Mouse (Mus musculus) liver, embryonic 14.5 days (tissue): ENCODE measurements at regions not wholly inside any gene's neighbourhood (a gene's known extent, or its start where the extent isn't known, plus 50 kb on each side); places are given as distances from the start of the nearest gene placed in this dataset.

Experiments used
- ATAC-seq: fragments of 200-750 bp; cut with Nextera tagmentation; 2 replicates; pipeline ENCODE4 v1.8.0; 2017; ENCODE audit warnings: moderate number of reproducible peaks, mild to moderate bottlenecking, moderate library complexity; ENCODE audit not compliant: insufficient read depth
- DNase-seq, 3 experiments: peaks; one replicate each; pipeline ENCODE4 v3.0.0-alpha.2; 2012 to 2013; ENCODE audit warnings: low read depth in 3 of 3, low spot score in 3 of 3
- H3K27ac ChIP-seq: fragments of 300-500 bp; sonication (generic); 2 replicates; pipeline ENCODE4 v1.5.1; 2014; ENCODE audit warnings: moderate library complexity, mild to moderate bottlenecking, control low read depth, inconsistent platforms
- H3K27me3 ChIP-seq: fragments of 300-500 bp; sonication (generic); 2 replicates; pipeline ENCODE4 v1.6.1; 2014; ENCODE audit warnings: mild to moderate bottlenecking, low read length, moderate library complexity; ENCODE audit not compliant: control insufficient read depth, insufficient read depth
- H3K36me3 ChIP-seq: fragments of 300-500 bp; sonication (generic); replicated peaks from 2 replicates; pipeline ENCODE4 v1.6.1; 2014; ENCODE audit warnings: low read depth; ENCODE audit not compliant: control insufficient read depth, insufficient read depth
- H3K4me1 ChIP-seq, 2 experiments: fragments of 200-500 bp in 1 of 2; fragments of 300-500 bp in 1 of 2; sonication (generic) in 1 of 2; replicated peaks; 2 replicates each; pipeline ENCODE4 v1.6.1; 2012 to 2014; ENCODE audit warnings: antibody characterized with exemption in 1 of 2, inconsistent platforms in 1 of 2, low read length in 1 of 2; ENCODE audit not compliant: control insufficient read depth in 2 of 2, insufficient read depth in 2 of 2
- H3K4me2 ChIP-seq: fragments of 300-500 bp; sonication (generic); 2 replicates; pipeline ENCODE4 v1.6.1; 2014; ENCODE audit warnings: low read depth, mild to moderate bottlenecking, control low read depth, moderate library complexity
- H3K4me3 ChIP-seq, 2 experiments: fragments of 200-500 bp in 1 of 2; fragments of 300-500 bp in 1 of 2; sonication (generic) in 1 of 2; 2 replicates each; pipeline ENCODE4 v1.5.1; 2012 to 2014; ENCODE audit warnings: low read depth in 2 of 2, low read length in 2 of 2, mild to moderate bottlenecking in 2 of 2, control low read depth in 1 of 2, inconsistent platforms in 1 of 2, moderate library complexity in 1 of 2; ENCODE audit not compliant: insufficient read depth in 1 of 2
- H3K9ac ChIP-seq: fragments of 300-500 bp; sonication (generic); replicated peaks from 2 replicates; pipeline ENCODE4 v1.6.1; 2014; ENCODE audit warnings: mild to moderate bottlenecking, control low read depth, moderate library complexity
- H3K9me3 ChIP-seq: fragments of 300-500 bp; sonication (generic); 2 replicates; pipeline ENCODE4 v1.6.1; 2016; ENCODE audit warnings: low read length, mixed read lengths; ENCODE audit not compliant: control insufficient read depth
- CTCF ChIP-seq: IDR thresholded peaks from 2 replicates; pipeline ENCODE4 v1.5.1; 2016; ENCODE audit warnings: antibody characterized with exemption, low read depth, control low read depth
- EP300 ChIP-seq: IDR thresholded peaks from 2 replicates; pipeline ENCODE4 v1.6.1; 2016; ENCODE audit warnings: antibody characterized with exemption, low read depth
- WGBS: fragments of 180-500 bp; shearing (Covaris S2); extraction: QIAGEN DNeasy Blood & Tissue Kit; methylation state at CpG from one replicate; pipeline ENCODE4 v1.1.7; 2014; ENCODE audit not compliant: insufficient replicate concordance; 5-methylcytosine and 5-hydroxymethylcytosine counted together

DNA sequence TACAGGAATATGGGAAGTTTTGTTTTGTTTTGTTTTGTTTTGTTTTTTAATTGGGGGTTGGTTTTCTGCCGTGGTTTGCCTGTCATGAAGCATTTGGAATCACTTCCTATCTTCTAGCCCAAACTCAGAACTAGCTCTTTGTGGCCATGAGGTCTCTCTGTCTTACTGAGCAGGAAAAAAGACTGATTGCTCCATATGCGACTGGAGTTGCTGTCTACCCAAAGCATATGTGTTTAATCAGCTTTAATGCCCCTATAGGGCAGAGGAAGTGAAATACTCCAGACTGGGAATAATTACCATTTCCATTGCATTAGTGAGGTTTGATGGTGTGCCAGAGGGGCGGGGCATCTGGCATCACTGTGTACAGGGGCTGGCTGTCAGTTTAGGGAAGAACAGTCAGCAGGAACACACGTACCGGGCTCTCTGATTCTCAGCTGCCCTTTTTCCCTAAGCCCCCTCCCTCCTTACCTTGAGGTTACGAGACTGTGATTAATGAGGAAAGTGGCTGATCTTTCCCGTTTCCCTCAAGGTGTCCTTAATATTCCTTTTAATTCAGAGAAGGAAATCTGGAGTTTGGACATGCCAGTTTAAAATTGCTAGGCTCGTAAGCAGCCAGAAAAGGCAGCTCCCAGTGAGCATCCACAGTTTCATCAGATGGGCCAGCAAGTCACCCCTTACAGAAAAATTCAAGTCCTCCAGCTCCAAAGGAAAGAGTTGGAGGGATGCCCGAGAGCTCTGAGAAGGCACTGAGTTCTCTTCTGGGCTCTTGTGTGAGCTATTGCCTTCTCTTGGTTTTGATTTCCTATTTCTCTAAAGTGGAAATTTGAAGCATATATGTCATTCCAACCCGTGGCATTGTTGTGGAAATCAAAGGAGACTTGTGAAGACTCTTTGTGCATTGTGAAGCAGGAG is 2482.1 kb upstream of the 5930422O12Rik start:
- DNase-seq (no peak), ATAC-seq (no peak)
- Histone ChIP-seq H3K4me2 (no peak overlapping the region), H3K9me3 (no peaks in the 10 kb centered on the region), H3K4me1 (no peaks in the 10 kb centered on the region), H3K27ac (no peak overlapping the region), H3K9ac (no peak overlapping the region), H3K27me3 (no peaks in the 10 kb centered on the region), H3K4me3 (no peak overlapping the region), H3K36me3 (no peaks in the 10 kb centered on the region)
- no peak for TF ChIP-seq EP300
- WGBS = 62% methylated on average over 10 of the region's 10 CpGs

DNA sequence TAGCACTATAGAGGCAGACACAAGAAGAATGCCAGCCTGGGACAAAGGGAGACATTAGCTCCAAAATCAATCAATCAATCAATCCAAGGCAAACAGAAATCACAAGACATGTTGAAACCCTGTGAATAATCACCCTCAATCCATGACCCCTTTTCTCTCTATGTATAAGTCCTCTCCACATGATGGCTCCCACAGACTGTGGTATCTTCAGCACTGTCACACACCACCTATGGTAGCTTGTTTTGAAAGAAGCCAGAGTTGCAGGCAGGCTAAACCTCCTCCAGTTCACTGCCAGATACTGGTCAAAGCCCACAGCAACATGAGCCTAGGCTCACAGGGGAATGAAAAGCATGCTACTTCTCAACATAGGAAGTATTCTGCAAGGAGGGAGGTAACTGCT is 2475.7 kb upstream of the 5930422O12Rik start:
- no peak for TF ChIP-seq CTCF
- TF ChIP-seq EP300 = no peak
- no peak for DNase-seq
- no peak for ATAC-seq
- H3K4me1 ChIP-seq = no peaks in the 10 kb centered on the region
- H3K27me3 ChIP-seq = no peaks in the 10 kb centered on the region
- no peaks in the 10 kb centered on the region for H3K9me3 ChIP-seq
- no peak overlapping the region for H3K27ac ChIP-seq
- H3K36me3 ChIP-seq = no peaks in the 10 kb centered on the region
- no peak overlapping the region for H3K4me2 ChIP-seq
- no peak overlapping the region for H3K9ac ChIP-seq
- H3K4me3 ChIP-seq = no peak overlapping the region

DNA sequence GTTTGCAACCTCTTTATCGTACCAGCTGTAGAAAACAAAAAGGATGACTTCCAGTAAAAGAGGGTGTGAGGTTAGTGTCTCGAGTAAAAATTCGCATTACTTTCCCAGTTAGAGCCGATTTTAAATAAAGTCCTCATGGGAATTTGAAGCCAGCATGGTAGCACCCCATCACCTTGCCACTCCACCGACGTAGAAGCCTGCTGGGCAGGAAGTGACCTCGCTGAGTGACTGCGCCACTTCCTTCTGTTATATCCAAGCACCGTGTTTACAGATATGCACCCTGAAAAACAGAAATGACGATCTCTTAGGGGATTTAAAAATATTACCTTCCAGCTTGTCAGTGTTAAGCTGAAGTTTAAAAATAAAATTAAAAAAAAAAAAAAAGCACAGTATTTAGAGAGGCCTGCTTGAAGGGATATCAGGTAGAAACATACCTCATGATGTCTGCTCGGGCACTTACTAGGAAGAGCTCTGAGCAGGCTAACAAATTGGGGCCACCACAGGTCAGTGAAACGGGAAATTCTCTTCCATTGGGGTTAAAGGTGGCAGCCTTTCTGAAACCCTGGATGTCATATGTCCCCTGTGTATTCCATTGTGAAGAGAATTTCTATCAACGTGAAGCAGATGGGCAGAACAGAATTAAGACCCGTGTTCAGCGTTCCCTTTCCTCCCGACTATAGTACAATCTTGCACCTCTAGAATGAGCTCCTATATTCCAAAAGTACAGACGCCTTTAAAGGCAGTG is 2468.9 kb upstream of the 5930422O12Rik start:
- 34% methylated on average over 17 of the region's 17 CpGs for WGBS
- no peak overlapping the region for H3K27ac ChIP-seq
- H3K4me2 ChIP-seq = peak overlapping the region; percentile 34
- no peaks in the 10 kb centered on the region for H3K9me3 ChIP-seq
- no peaks in the 10 kb centered on the region for H3K36me3 ChIP-seq
- TF ChIP-seq EP300 (no peak), CTCF (no peak)
- ATAC-seq (no peak), DNase-seq (no peak)
- no peak overlapping the region for H3K4me3 ChIP-seq
- H3K9ac ChIP-seq = no peak overlapping the region
- no peaks in the 10 kb centered on the region for H3K4me1 ChIP-seq
- no peaks in the 10 kb centered on the region for H3K27me3 ChIP-seq

DNA sequence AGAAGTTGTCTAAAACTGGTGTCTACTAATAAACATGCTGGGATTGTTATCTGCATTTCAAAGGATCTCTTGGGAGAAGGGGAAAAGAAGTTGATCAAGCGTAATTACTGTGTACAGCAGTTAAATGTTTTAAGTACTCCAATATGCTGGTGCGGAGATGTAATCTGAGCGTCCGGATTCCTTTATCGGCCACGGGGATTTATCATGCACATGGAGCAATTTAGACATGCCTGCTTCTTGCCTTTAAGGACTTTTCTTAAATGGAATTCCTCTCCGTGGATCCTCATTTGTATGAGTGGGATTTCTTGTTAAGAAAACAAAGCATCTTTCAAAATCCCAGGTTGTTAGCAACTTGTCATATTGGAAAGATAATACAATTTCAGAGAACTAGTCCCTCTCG is 2468.0 kb upstream of the 5930422O12Rik start:
- Histone ChIP-seq H3K36me3 (no peaks in the 10 kb centered on the region), H3K9ac (no peak overlapping the region), H3K4me1 (no peaks in the 10 kb centered on the region), H3K4me2 (no peak overlapping the region), H3K9me3 (no peaks in the 10 kb centered on the region), H3K4me3 (no peak overlapping the region), H3K27ac (no peak overlapping the region), H3K27me3 (no peaks in the 10 kb centered on the region)
- WGBS = 78% methylated on average over 8 of the region's 8 CpGs
- TF ChIP-seq EP300 = no peak
- DNase-seq (no peak), ATAC-seq (no peak)

DNA sequence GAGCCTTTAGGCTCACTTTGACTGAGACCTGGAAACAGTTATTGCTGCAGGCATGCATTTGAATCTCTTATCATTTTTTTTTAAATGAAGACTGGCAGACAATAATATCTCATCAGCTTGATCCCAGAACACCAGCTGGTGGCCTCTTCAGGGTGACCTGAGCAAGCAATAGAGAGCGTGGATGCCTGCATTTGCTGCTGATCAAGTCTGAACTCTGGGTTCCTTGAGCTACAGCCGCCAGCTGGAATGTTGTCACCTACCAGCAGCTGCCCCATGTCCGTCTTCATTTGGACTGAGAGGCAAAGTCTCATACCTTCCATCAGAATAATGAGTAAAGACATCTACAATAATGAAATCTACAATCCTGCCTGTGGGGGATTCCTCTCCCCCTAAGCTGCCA is 2466.3 kb upstream of the 5930422O12Rik start:
- DNase-seq (no peak), ATAC-seq (no peak)
- no peak overlapping the region for H3K4me2 ChIP-seq
- WGBS = 37% methylated on average over 3 of the region's 3 CpGs
- no peak overlapping the region for H3K27ac ChIP-seq
- H3K9ac ChIP-seq = no peak overlapping the region
- H3K4me3 ChIP-seq = no peak overlapping the region
- H3K4me1 ChIP-seq = no peaks in the 10 kb centered on the region
- no peaks in the 10 kb centered on the region for H3K36me3 ChIP-seq
- no peak for TF ChIP-seq CTCF
- TF ChIP-seq EP300 = no peak
- no peaks in the 10 kb centered on the region for H3K27me3 ChIP-seq
- H3K9me3 ChIP-seq = no peaks in the 10 kb centered on the region
